ENCODE assay signal across 14 mouse cellular contexts in genomic region chr11:63525431-63525830, GRCm38 (mm10).
DNase-seq lines count a peak whose midpoint lies in the region; ATAC-seq and TF ChIP-seq lines count a peak whose summit lies in the region.
"Had no signal": no experiment of that assay in that cellular context is flagged by ENCODE, and none has a peak within 500 bp of the region (broad histone marks: within the 10 kb centered on the region; RNA-seq: fewer than 3 reads in every experiment).

No protein-coding gene starts in this region.

- TF ChIP-seq EP300 in lung, postnatal 0 days (IDR thresholded peaks at IDR 0.05): no peak

- H3K4me1 ChIP-seq in forebrain, embryonic 14.5 days (ENCODE audit: control insufficient read depth, insufficient read depth, low read length): peaks cover 6% of the 10 kb centered on the region; the same call in 1 of the 2 replicates
- peaks cover 13% of the 10 kb centered on the region for H3K4me1 ChIP-seq in forebrain, embryonic 12.5 days
- no peaks in the 10 kb centered on the region for H3K4me1 ChIP-seq in lung, postnatal 0 days (ENCODE audit: insufficient read depth, low read depth, low read length)
- no peaks in the 10 kb centered on the region for H3K4me1 ChIP-seq in intestine, embryonic 16.5 days (ENCODE audit: control insufficient read depth, insufficient read depth, low read length)
- H3K4me1 ChIP-seq: hindbrain, embryonic 13.5 days; intestine, embryonic 15.5 days had no signal

- ATAC-seq in forebrain, embryonic 14.5 days: peak; percentile 87
- no peak for ATAC-seq in forebrain, embryonic 12.5 days (ENCODE audit: low FRiP score)
- ATAC-seq in lung, postnatal 0 days: no peak
- no peak for ATAC-seq in intestine, embryonic 16.5 days
- ATAC-seq: intestine, embryonic 15.5 days; liver, postnatal 0 days had no signal

- no peak for TF ChIP-seq CTCF in lung, postnatal 0 days (IDR thresholded peaks at IDR 0.05)

- WGBS in forebrain, embryonic 14.5 days: 57% methylated on average over 12 of the region's 12 CpGs
- WGBS in forebrain, embryonic 12.5 days: 84% methylated on average over 12 of the region's 12 CpGs
- 18% methylated on average over 12 of the region's 12 CpGs for WGBS in lung, postnatal 0 days
- WGBS in intestine, embryonic 16.5 days: 63% methylated on average over 12 of the region's 12 CpGs

- H3K9ac ChIP-seq in forebrain, embryonic 14.5 days (ENCODE audit: low read length): no peak overlapping the region
- H3K9ac ChIP-seq in forebrain, embryonic 12.5 days: no peak overlapping the region
- H3K9ac ChIP-seq in lung, postnatal 0 days (replicated peaks; ENCODE audit: low read depth): no peak overlapping the region
- no peak overlapping the region for H3K9ac ChIP-seq in intestine, embryonic 16.5 days (ENCODE audit: low read depth, low read length)
- H3K9ac ChIP-seq: heart, embryonic 15.5 days; hindbrain, embryonic 13.5 days; intestine, embryonic 15.5 days; limb, embryonic 15.5 days; liver, postnatal 0 days; midbrain, embryonic 12.5 days had no signal

- DNase-seq in forebrain, embryonic 14.5 days (ENCODE audit: low spot score): peak; percentile 74
- DNase-seq in lung, adult 18-20 months: peak; percentile 9 to 45
- DNase-seq in lung, postnatal 0 days (ENCODE audit: low spot score): no peak
- DNase-seq in testis, postnatal 10 days (ENCODE audit: low spot score): peak; percentile 41
- DNase-seq in testis, postnatal 14 days (ENCODE audit: low spot score): no peak
- DNase-seq: liver, postnatal 0 days; right cerebral cortex, postnatal 25 days had no signal

- no peak overlapping the region for H3K27ac ChIP-seq in forebrain, embryonic 14.5 days (ENCODE audit: low read depth, low read length)
- no peak overlapping the region for H3K27ac ChIP-seq in forebrain, embryonic 12.5 days
- no peak overlapping the region for H3K27ac ChIP-seq in lung, postnatal 0 days (ENCODE audit: low read length)
- no peak overlapping the region for H3K27ac ChIP-seq in intestine, embryonic 16.5 days (ENCODE audit: low read length)
- H3K27ac ChIP-seq: heart, embryonic 15.5 days; hindbrain, embryonic 13.5 days; intestine, embryonic 15.5 days; limb, embryonic 15.5 days had no signal

- no peaks in the 10 kb centered on the region for H3K9me3 ChIP-seq in forebrain, embryonic 14.5 days (replicated peaks; ENCODE audit: control insufficient read depth, low read length)
- H3K9me3 ChIP-seq in forebrain, embryonic 12.5 days: no peaks in the 10 kb centered on the region
- no peaks in the 10 kb centered on the region for H3K9me3 ChIP-seq in lung, postnatal 0 days (ENCODE audit: low read length)
- no peaks in the 10 kb centered on the region for H3K9me3 ChIP-seq in intestine, embryonic 16.5 days (ENCODE audit: control insufficient read depth, low read length)
- H3K9me3 ChIP-seq: heart, embryonic 15.5 days; hindbrain, embryonic 13.5 days; intestine, embryonic 15.5 days; limb, embryonic 15.5 days; midbrain, embryonic 12.5 days had no signal

- no peak overlapping the region for H3K4me2 ChIP-seq in forebrain, embryonic 14.5 days (ENCODE audit: low read length)
- H3K4me2 ChIP-seq in forebrain, embryonic 12.5 days: no peak overlapping the region
- H3K4me2 ChIP-seq in lung, postnatal 0 days (replicated peaks; ENCODE audit: low read depth, low read length): no peak overlapping the region; the same call in 1 of the 2 replicates
- H3K4me2 ChIP-seq in intestine, embryonic 16.5 days (ENCODE audit: low read depth, low read length): no peak overlapping the region
- H3K4me2 ChIP-seq: heart, embryonic 15.5 days; hindbrain, embryonic 13.5 days; intestine, embryonic 15.5 days; limb, embryonic 15.5 days; midbrain, embryonic 12.5 days had no signal

- no peaks in the 10 kb centered on the region for H3K36me3 ChIP-seq in forebrain, embryonic 14.5 days (ENCODE audit: control insufficient read depth, insufficient read depth, low read length)
- H3K36me3 ChIP-seq in forebrain, embryonic 12.5 days (replicated peaks): no peaks in the 10 kb centered on the region
- H3K36me3 ChIP-seq in lung, postnatal 0 days (ENCODE audit: insufficient read depth, low read length): no peaks in the 10 kb centered on the region
- no peaks in the 10 kb centered on the region for H3K36me3 ChIP-seq in intestine, embryonic 16.5 days (ENCODE audit: control insufficient read depth, insufficient read depth, low read length)
- H3K36me3 ChIP-seq: heart, embryonic 15.5 days; hindbrain, embryonic 13.5 days; intestine, embryonic 15.5 days; limb, embryonic 15.5 days; midbrain, embryonic 12.5 days had no signal

- no peak overlapping the region for H3K4me3 ChIP-seq in forebrain, embryonic 14.5 days (ENCODE audit: low read depth, low read length)
- no peak overlapping the region for H3K4me3 ChIP-seq in forebrain, embryonic 12.5 days (replicated peaks)
- H3K4me3 ChIP-seq in lung, postnatal 0 days (ENCODE audit: low read depth, low read length): no peak overlapping the region
- H3K4me3 ChIP-seq in intestine, embryonic 16.5 days (ENCODE audit: low read length): no peak overlapping the region
- H3K4me3 ChIP-seq: heart, embryonic 15.5 days; hindbrain, embryonic 13.5 days; intestine, embryonic 15.5 days; limb, embryonic 15.5 days; midbrain, embryonic 12.5 days had no signal

- H3K27me3 ChIP-seq in forebrain, embryonic 14.5 days (replicated peaks; ENCODE audit: control insufficient read depth, insufficient read depth, low read length): no peaks in the 10 kb centered on the region
- peaks cover 11% of the 10 kb centered on the region; the same call in 1 of the 2 replicates for H3K27me3 ChIP-seq in forebrain, embryonic 12.5 days
- H3K27me3 ChIP-seq in lung, postnatal 0 days (replicated peaks; ENCODE audit: insufficient read depth, low read length): no peaks in the 10 kb centered on the region
- H3K27me3 ChIP-seq in intestine, embryonic 16.5 days (replicated peaks; ENCODE audit: control insufficient read depth, insufficient read depth, low read length): no peaks in the 10 kb centered on the region
- H3K27me3 ChIP-seq: heart, embryonic 15.5 days; hindbrain, embryonic 13.5 days; intestine, embryonic 15.5 days; limb, embryonic 15.5 days had no signal

Comparison
In these comparisons a context has a peak if more than half of its experiments do, and no peak if none do; other contexts are left out.
1. DNase-seq: peak in forebrain, embryonic 14.5 days (single experiment), lung, adult 18-20 months (2 of 2) and testis, postnatal 10 days (single experiment); none in lung, postnatal 0 days (single experiment) and testis, postnatal 14 days (single experiment).